Mouse (Mus musculus): ENCODE results near the gene Asb11.

Asb11 gene

DNA sequence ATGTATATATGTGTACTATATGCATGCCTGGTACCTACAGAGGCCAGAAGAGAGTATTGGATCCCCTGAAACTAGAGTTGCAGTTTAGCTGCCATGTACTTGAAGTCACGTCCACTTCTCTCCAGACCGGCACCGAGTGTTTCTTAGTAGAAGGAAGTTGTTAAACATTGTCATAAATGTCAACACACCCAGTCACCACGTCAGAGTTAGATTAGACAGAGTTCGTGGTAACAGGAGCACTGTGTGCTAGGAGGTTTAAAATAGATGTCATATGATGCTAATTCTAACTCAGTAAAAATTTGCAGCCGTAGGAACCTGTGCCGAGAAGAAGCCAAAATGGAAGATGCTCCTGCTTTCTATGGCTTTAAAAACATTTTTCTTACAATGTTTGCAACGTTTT is at the start of gene Asb11:
Gene Asb11 (plus strand): TSS at position 286 of the 400 bp plus-strand sequence.
- no peak for DNase-seq (ENCODE audit: low read depth, low spot score)

- no peak for DNase-seq (ENCODE audit: low read depth, low spot score)
Measured at GRCm38 (mm10) chrX:164394091-164394490, 42.7 kb upstream of the Asb11 start.

DNA sequence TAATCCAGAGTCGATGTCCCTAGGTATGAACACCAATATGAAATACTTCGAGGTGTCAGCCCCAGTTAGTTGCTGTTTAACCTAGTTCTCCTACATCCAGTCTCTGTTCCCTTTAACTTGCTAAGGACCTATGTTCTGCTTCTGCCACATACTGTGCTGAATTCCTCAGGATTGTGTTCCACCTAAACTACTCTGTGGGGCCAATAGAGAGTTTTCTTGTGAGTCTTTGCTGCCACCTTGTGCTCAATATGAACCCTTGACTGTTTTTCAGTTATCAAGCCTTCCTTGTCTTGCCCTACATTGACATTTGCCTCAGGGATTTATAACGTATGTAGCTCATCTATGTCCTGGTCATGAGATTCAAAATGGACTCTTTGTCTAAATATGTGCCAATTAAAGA is 38.3 kb upstream of the Asb11 start:
- DNase-seq (ENCODE audit: low read depth, low spot score), result peak; percentile 54

DNA sequence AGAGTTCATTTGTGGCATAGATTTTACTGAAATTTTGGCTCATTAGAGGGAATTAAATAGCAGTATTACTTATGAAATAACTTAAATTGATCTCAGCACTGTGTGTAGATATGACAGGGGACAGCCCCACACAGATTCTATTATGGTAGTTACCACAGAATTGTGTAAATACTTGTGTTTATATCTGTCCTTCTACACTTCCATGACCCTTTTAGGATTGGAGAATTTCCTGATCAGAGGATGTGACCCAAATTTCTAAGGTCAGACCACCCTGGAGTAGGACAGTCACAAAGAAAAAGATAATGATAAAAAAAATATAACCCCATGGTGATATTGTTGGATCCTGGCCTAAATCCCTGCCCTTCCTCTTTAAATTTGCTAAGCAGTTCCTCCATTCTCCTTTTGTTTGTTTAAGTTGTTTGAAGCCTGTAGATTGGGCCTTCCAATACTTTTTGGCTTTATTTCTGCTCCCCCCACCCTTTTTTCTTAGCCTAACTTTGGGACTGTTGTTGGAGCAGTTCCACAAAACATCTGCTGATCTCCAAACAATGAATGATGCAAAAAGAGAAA is 31.6 kb upstream of the Asb11 start:
- DNase-seq (ENCODE audit: low read depth, low spot score), result no peak

GRCm38 (mm10) chrX:164406133-164407022 is 30.4 kb upstream of the Asb11 start:
- no peak for DNase-seq (ENCODE audit: low read depth, low spot score)

DNA sequence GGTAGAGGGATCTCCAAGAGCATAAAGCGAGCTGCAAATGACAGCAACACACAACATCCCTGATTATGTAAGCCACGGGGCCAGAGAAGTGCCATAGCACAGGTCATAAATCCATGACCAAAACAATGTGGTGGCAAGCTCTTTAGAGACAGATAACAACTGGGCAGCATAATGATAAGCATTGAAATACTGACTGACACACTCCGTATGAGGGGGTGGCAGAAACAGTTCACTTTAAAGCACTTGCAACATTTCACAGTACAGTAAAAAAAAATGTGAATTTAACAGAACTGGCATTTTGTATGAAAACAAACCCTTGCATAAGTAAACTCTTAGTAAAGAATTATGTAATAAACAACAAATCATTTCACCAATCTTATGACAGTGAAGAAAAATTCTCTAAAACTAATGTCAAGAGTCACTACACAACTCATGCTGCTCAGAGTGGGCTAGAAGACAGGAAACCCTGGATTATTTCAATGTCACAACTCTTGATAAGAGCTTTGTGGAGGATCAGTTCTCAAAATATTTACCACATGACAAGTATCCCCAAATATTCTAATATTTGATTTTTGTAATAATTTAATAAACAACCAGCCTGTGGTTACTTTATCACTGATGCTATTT is 28.4 kb upstream of the Asb11 start:
- DNase-seq (ENCODE audit: low read depth, low spot score), result no peak

DNA sequence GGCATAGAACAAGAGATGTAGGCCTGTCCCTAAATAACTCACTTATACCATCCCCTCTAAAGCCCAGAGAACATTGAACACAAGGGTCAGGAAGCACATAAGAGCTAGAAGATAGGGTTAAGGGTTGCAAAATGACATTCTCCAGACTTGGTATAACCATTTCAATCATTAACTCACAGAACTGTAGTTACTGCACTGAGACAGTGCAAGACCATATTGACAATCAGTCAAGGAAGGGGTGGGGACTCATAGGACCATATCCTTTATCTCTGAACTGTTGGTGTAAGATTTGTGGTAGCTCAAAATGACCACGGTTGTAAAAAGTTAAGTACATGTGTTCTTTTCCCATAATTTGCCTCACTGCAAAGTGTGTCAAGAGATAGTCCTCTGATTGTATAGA is 26.2 kb upstream of the Asb11 start:
- no peak for DNase-seq (ENCODE audit: low read depth, low spot score)

GRCm38 (mm10) chrX:164416803-164417202 is 20.0 kb upstream of the Asb11 start:
- no peak for DNase-seq (ENCODE audit: low read depth, low spot score)

- no peak for DNase-seq (ENCODE audit: low read depth, low spot score)
Measured at GRCm38 (mm10) chrX:164418008-164418407, 18.8 kb upstream of the Asb11 start.

DNA sequence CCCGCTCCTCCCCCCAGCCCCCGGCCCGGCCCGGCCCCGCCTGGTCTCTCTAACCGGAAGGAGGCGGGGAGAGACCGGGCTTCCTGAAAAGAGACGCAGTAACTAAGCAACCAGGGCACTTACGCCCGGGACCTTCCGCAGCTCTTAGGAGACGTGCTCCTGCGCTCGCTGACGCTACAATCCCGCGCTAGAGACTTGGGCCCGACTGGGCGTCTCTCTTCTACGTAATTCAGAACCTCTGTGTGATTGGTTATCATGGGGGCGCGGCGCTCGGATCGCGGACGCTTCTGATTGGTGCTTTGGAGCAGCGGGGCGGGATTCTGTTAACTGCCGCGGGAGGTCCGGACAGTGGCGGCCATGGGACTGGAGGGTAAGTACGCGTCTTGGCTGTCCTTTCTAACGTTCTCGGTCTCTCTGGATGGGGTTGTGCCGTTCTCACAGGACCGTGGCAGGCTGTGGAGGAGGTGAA is 17.3 kb upstream of the Asb11 start, which contains the start of gene Piga:
Gene Piga (plus strand): TSS at position 317 of the 469 bp plus-strand sequence.
- peak; percentile 97 for DNase-seq (ENCODE audit: low read depth, low spot score)

DNA sequence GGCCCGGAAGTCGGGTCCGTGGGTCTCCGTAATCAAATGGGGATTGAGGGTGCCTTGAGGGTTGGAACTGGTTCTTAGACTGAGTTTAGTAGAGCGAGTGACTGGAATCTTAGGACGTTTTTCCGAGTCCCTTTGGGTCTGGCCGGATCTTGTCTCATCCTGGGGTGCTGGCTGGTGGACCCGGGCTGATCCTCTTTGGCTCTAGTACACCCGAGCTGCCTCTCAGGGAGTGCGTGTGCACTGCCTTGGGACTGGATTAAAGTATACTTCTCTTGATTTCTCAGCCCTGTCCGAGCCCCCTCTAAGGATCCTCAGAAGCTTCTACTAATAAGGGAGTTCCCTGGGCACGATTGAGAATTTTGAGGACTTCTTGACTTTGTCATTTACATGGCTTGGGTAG is 16.8 kb upstream of the Asb11 start:
- no peak for DNase-seq (ENCODE audit: low read depth, low spot score)

DNA sequence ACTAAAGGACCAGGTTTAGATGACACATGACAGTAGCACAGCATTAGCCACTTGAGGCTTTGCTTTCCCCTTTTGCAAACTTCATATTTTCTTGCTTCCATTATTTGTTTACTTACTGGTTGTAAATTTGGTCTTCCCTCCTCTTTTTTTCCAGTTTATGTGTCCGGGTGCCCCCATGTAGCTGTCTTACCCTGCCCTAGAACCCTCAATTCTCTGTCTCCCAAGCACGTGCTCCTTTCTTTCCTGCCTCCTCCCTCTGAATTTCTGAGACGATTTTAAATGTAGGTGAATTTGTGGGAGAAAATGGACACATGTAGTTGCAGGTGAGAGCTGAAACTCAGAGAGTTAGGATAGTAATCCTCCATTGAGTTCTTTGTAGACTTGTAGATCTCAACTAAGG is 16.3 kb upstream of the Asb11 start:
- DNase-seq (ENCODE audit: low read depth, low spot score), result no peak

GRCm38 (mm10) chrX:164424821-164425220 is 12.0 kb upstream of the Asb11 start:
- DNase-seq (ENCODE audit: low read depth, low spot score), result no peak

GRCm38 (mm10) chrX:164427295-164427694 is 9.5 kb upstream of the Asb11 start:
- DNase-seq (ENCODE audit: low read depth, low spot score), result no peak

GRCm38 (mm10) chrX:164428224-164428623 is 8.6 kb upstream of the Asb11 start:
- no peak for DNase-seq (ENCODE audit: low read depth, low spot score)

DNA sequence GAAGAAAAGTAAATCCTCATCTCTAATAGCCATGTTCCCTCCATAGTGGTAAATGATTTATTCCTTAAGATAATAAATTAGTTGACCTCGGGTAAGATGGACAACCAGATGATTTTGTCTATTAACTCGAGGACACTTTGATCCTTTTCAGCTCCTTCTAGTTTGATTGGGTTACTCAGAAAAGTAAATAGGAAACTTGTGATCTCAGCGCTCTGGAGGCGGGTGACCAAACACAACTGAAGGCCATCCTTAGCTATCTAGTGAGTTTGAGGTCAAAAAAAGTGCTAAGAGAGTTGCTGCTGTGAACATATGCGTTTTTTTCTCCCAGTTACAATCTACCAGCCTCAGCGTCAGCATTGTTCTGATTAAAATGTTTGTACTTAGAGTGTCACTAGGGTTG is 6.2 kb upstream of the Asb11 start:
- no peak for DNase-seq (ENCODE audit: low read depth, low spot score)

DNA sequence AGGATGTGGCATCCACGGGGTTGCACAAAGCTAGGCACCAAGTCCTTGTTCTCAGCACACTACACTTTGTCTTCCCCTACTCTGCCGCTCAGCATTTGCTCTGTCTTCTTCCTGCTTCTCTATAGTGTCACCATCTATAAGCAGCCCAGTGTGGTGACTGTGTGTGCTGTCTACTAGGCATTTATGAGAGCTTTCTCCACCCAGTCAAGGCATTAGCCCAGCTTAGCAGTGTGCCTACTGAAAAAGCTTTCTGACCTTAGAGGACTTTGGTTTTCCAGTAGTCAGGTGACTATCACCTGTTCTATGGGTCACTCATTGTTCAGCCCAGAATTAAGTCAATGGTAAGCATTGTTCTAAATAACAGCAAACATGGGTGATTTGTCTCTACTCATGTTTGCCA is 5.7 kb upstream of the Asb11 start:
- DNase-seq (ENCODE audit: low read depth, low spot score), result no peak

DNA sequence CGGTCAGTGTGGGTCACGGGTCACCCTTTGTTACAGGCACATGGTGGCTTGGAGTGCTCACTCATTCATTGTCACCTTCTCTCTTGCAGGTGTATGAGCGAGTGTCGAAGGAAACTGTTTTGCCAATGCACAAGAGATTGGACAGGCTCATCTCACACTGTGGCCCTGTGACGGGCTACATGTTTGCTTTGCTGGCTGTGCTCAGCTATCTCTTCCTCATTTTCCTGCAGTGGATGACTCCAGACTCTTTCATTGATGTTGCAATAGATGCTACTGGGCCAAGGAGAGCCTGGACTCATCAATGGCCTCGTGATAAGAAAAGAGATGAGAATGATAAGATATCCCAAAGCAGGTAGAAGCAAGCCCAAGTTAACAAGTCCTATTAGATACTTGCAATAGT is 5.3 kb upstream of the Asb11 start:
- no peak for DNase-seq (ENCODE audit: low read depth, low spot score)

DNA sequence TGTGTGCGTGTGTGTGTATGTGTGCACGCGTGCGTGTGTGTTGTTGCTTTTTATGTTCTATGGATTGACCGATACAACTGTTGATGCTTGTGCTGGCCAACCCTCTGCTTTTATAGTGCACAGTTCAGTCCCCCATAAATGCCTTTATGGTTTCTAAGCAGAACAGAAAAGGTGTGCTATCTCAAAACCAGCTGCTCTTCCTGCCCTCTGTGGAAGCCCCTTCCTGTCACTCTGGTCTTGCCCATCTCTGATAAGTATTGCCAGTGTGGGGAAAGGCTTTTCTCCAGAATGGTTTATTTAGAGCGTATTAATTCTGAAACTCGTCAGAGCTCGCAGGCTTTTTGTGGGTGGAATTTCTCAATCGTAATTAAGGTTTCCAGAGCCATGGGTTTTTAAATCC is 4.1 kb upstream of the Asb11 start:
- DNase-seq (ENCODE audit: low read depth, low spot score), result no peak

DNA sequence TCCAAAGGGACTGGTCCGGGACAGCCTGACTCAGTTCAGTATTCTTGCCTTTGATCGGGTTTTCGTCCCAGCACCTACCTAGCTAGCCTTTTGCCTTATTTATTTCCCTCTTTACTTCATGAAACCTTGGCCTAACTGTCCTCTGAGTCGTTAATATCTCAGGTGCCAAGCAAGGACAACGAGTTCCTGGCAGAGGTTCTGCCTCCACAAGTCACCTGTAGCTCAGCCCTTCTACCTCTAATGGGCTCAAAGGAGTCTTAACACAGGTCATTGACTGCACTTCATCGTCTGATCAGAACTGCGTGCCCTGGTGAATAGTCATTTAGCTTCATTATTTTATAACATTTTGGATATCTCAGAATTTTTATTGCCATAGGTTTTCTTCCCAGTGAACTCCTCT is 2.7 kb downstream of the Asb11 start:
- DNase-seq (ENCODE audit: low read depth, low spot score), result no peak

- DNase-seq (ENCODE audit: low read depth, low spot score), result no peak
Measured at GRCm38 (mm10) chrX:164440140-164440539, 3.3 kb downstream of the Asb11 start.

DNA sequence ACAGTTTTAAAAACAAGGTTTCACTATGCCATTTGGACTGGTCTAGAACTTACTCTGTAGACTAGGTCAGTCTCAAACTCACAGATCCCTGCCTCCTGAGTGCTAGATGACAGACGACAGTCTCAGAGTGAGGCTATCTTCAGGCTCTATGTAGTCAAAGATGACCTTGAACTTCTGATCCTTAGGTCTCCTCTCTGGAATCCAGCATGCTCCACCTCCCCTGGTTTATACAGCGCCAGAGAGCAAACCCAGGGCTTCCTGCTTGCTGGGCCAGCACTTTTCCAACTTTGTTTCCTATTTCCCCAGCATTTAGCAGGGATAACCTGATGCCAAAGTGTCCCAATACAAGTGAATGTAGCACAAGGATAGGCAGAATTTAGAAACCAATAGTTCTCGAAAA is 3.9 kb downstream of the Asb11 start:
- DNase-seq (ENCODE audit: low read depth, low spot score), result peak; percentile 9

DNA sequence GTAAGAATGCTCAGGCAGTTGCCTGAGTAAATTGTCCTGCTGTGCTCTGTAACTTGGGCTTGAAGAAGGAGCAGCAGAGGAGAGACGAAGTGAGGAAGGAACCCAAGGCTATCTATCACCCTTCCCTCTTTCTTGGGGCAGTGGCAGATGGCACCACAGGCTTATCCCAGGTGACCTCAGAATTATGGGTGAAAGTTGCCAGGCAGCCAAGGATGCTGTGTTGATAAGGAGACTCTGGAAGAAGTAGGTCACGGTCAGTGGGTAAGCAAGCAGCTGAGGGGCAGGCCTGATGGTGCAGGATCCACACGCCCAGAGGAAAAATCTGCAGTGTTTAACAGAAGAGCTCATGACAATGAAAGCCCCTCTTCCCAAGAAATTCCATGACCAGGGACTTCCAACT is 4.5 kb downstream of the Asb11 start:
- DNase-seq (ENCODE audit: low read depth, low spot score), result no peak

Measured in R1 (cell line).